1 mouse cellular context compared by ENCODE assay signal in the genomic region with DNA sequence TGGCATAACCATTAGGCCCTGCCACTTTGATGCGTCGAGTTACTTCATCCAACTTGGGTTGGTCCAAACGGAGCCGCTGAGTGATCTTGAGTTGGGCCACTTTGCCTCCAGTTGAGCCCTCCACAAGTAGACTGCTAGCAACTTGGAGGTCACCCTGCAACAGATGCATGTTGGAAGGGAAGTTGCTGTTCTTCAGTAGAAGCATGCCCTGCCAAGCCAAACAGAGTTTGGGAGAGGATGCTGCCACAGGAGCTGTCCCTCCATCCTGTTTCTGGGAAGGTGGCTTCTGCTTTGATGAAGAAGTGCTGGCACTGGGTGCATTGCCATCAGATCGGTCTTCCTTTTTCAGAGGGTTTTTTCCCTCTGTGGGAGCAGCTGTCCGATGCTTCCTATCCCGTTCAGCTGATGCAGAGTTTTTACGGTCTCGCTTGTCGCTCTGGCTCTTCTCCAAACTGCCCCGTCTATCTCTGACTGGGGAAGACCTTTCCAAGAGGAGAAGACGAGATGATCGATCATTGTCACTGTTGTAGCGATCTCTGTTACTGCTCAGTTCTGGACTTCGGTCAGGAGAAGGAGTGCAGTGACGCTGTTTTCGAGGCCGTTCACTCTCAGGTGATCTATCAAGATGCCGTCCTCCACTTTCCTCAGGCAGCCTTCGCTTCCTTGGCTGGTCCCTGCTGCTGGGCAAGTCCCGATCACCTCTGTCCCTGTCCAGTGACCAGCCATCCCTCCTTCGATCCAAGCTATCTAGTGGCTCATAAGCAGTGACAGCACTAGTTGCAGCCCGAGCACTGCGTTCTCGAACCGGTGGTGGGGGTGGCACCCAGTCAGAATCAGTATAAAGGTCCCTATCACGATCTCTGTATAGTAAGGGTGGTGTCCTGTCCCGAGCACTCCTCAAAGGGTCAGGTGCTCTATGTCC.
TF ChIP-seq lines count a peak whose summit lies in the region.

No protein-coding gene starts in this region.

TF ChIP-seq in MEL, 35 proteins besides CTCF, POLR2A, EP300 and RAD21 (continued from another document):
- TF ChIP-seq USF2 (IDR thresholded peaks at IDR 0.05; ENCODE audit: borderline replicate concordance in 1 of 2, insufficient read depth in 1 of 2, low read depth in 1 of 2, low read length in 2 of 2) (no peak), E2F4 (IDR thresholded peaks at IDR 0.05; ENCODE audit: borderline replicate concordance, low read depth, low read length) (no peak), POLR2AphosphoS2 (IDR thresholded peaks at IDR 0.05; ENCODE audit: low read length) (no peak), USF1 (IDR thresholded peaks at IDR 0.05; ENCODE audit: low read depth, low read length) (no peak), GATA1 (IDR thresholded peaks at IDR 0.05; ENCODE audit: low read depth, low read length) (no peak), ELF1 (IDR thresholded peaks at IDR 0.05; ENCODE audit: low read depth, low read length) (no peak), SMC3 (IDR thresholded peaks at IDR 0.05; ENCODE audit: low read depth, low read length) (no peak), MXI1 (IDR thresholded peaks at IDR 0.05; ENCODE audit: low read depth, low read length) (0 out of 2 replicates have a peak, but pooled peaks have one; percentile 27), RCOR1 (IDR thresholded peaks at IDR 0.05; ENCODE audit: low read depth, low read length) (0 out of 2 replicates have a peak, but pooled peaks have one; percentile 13), ZNF384 (IDR thresholded peaks at IDR 0.05; ENCODE audit: low read depth, low read length) (no peak), CHD1 (IDR thresholded peaks at IDR 0.05; ENCODE audit: low read depth, low read length) (no peak), ZMIZ1 (IDR thresholded peaks at IDR 0.05; ENCODE audit: low read depth, low read length) (no peak), JUND (IDR thresholded peaks at IDR 0.05; ENCODE audit: low read depth, low read length) (no peak), MYB (IDR thresholded peaks at IDR 0.05; ENCODE audit: low read depth, low read length) (no peak), NRF1 (IDR thresholded peaks at IDR 0.05; ENCODE audit: insufficient read depth, low read depth, low read length, poor library complexity, severe bottlenecking) (no peak), GABPA (IDR thresholded peaks at IDR 0.05; ENCODE audit: low read depth, low read length) (no peak), POLR2AphosphoS5 (IDR thresholded peaks at IDR 0.05; ENCODE audit: borderline replicate concordance, low read depth, low read length) (no peak), ETS1 (IDR thresholded peaks at IDR 0.05; ENCODE audit: low read depth, low read length) (no peak), NELFE (IDR thresholded peaks at IDR 0.05; ENCODE audit: low read depth, low read length) (no peak), TCF12 (IDR thresholded peaks at IDR 0.05; ENCODE audit: low read depth, low read length) (no peak), MAZ (IDR thresholded peaks at IDR 0.05; ENCODE audit: low read depth, low read length) (no peak), UBTF (IDR thresholded peaks at IDR 0.05; ENCODE audit: borderline replicate concordance, insufficient read depth, low read depth, low read length) (no peak)
